Mouse (Mus musculus) forelimb bud, embryonic 11.5 days (tissue): ENCODE results near the gene Auh.
A peak's percentile ranks its signal among the peaks of the same experiment; 100 is the strongest.

Experiments
- DNase-seq: peaks from one replicate; pipeline ENCODE4 v3.0.0-alpha.2; 2012; ENCODE audit warnings: low read depth, low spot score

Auh gene

DNA sequence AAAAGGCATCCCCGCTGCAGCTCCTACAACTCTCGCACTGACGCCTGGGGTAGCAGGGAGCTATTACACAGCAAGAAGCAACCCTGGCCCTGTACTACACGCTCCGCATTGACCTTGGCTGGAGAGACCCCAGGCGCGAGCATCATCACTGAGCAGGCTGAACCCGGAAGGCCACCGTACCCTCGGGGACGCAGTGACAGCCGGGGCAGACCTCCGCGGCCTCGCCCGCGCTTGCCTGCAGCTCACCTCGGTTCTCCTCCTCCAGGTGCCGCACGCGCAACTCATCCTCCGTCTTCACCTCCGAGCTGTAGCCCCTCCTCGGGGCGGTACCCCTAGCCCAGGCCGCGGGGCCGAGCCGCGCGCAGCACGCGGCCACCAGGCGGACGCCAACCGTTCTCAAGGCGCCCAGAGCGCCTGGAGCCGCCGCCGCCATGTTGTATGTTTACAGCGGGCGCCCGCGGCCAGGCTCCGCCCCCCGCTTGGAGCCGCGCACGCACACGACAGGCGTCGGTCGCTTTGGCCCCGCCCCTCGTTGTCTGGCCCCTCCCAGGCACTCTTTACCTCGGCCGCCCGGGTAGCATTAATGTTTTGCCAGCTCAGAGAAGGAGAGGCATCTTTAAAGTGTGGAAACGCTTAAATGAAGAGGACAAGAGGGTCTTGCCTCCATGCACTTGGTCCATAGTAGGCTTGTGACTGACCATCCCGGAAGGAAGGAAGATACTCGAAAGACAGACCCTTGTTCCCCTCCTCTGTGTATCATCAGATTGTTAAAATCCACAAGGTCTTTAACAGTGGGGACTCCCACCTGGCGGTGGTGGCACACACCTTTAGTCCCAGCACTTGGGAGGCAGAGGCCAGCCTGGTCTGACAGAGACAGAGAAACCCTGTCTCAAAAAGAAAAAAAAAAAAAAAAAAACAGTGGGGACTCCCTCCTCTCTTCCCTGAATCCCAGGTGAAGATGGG lies at the start of gene Auh:
Gene Auh (minus strand): TSS at position 473 of the 963 bp plus-strand sequence.
- DNase-seq = peak; percentile 83

GRCm38 (mm10) chr13:52978321-52978981 lies 49.0 kb upstream of the Auh start:
- DNase-seq = peak; percentile 31

- no peak for DNase-seq
These were observed 48.3 kb upstream of the Auh start for GRCm38 (mm10) chr13:52977757-52978156.

DNA sequence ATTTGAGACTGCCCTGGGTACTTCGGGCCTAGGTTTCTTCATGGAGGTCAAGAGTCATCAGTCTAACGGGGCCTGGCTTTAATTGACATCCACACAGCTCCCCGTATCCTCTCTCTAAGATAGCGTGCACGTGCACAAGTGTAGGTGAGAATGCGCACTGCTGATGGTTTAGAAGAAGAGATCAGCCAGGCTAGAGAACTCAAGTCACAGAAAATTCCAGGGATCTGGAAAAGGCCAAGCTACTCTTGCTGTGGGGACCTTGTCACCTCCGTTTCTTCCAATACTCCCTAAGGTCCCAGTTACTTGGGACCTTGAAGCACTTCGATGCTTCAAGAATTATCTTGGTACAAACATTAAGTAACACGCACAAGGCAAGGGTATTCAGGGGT lies 47.7 kb upstream of the Auh start:
- no peak for DNase-seq

DNA sequence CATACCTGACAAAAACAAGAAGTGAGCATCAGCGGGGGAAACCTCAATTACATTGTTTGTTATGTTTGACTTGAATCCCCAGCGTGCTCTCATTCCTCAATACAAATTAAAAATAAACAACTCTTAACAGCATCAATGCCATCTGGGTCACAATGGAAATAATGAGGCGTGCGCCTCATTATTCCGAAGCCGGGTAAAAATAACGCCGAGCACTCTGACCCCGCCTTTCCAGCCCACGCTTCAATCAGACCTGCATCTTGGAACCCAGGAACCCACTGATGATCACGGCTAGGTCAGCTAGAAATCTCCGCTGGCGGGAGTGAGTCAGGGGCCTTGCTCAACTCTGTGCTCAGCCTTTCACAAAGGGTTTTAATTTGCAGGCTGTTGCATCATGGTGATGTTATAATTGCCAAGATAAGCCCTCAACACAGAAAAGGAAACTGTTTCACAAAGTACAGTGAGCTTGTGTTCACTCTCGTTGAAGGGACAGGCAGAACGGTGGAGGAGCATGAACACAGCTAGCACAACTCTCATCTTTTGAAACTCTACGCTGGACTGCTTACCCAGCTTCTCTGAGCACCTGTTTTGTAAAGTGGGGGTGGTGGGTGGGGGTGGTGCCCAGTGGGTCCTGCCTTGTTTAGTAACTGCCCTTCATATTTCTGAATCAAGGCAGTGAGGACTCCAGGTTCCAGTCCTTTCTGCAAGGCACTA lies 47.2 kb upstream of the Auh start:
- DNase-seq = peak; percentile 65

- peak; percentile 83 for DNase-seq
These were observed 46.6 kb upstream of the Auh start for GRCm38 (mm10) chr13:52976130-52976509.

- no peak for DNase-seq
These were observed 45.2 kb upstream of the Auh start for GRCm38 (mm10) chr13:52974676-52975075.

DNA sequence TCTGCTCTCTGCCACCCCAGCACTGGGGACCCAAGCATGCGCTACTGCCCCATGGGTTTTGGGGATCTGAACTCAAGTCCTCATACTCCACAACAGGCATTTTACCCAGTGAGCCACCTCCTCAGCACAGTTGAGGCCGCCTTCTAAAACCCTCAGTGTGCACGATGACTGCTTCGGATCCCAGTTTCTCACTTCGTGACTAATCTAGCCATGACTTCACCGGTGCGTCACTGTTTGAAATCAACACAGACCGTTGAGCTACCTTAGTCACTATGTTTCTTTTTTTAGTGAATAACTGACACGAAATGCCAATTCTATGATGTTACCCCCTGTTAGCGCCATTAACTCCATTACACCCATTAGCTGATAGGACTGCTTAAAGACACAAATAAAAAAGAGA lies 43.9 kb upstream of the Auh start:
- DNase-seq = no peak

DNA sequence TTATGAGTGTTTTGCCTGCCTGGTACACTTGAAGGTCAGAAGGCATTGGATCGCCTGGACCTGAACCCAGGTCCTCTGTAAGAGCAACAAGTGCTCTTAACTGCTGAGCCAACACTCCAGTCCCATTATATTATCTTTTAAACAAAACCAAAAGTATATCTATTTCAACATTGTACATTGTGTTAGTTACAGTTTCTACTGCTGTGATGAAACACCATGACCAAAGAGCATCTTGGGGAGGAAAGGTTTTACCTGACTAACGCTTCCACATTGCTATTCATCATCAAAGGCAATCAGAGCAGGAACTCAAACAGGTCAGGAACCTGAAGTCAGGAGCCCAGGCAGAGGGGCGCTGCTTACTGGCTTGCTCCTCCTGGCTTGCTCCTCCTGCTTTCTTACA lies 43.1 kb upstream of the Auh start:
- no peak for DNase-seq

- no peak for DNase-seq
These were observed 41.4 kb upstream of the Auh start for GRCm38 (mm10) chr13:52970876-52971275.

DNA sequence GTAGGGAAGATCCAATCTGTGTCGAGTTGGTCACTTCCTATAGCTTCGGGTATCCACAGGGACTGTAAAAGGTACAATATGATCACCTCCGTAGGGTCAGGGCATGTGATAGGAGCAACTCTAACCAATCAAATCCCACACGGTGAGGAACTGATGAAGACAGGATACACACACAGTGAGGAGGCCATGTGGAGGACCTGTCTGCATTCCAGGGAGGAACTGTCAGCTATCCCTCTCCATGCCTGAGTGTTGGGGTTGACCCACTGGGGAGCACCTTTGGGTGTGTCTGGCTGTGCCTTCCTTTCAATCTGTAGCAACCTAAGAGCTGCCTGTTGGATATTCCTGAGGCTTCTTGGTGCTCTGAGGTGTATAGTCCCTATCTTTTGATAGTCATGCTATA lies 33.4 kb upstream of the Auh start:
- DNase-seq = no peak

GRCm38 (mm10) chr13:52962361-52962760 lies 32.9 kb upstream of the Auh start:
- no peak for DNase-seq

GRCm38 (mm10) chr13:52953779-52954553 lies 24.5 kb upstream of the Auh start:
- no peak for DNase-seq

- DNase-seq = no peak
These were observed 19.7 kb upstream of the Auh start for GRCm38 (mm10) chr13:52949211-52949610.

DNA sequence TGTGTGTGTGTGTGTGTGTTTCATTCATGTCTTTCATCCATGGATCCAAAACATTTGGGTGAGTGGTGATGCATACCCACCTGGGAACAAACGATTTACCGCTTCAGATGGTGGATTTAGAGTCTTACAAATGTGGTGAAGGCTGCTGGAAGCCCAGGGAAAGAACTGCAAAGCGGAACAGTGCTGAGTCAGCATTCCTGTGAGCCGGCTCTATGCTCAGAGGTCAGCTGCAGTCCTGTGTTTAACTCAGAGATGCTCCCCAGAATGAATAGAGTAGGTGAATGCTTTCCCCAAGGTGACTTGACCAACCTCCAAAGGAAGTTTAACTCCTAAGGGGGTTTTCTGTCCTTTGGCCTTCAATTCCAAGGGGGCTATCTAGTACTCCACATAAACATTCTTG lies 18.1 kb upstream of the Auh start:
- no peak for DNase-seq

DNA sequence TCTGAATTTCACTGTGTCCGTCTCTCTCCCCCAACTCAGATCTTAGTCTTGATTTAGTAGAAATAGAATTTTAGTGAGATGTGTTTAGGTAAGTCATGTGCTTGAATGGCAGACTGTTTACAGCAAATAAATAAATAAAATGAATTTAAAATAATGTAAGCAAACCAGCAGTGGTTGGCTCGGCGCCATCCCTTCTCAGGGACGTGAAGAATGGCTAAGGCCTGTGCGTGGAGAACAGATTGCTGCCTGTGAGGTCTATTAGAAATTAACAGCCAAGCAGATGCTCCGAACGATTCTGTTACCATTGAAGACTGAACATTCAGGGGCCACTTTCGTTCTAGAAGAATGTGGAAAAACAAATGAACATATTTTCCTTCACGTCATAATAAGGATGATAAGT lies 16.3 kb upstream of the Auh start:
- no peak for DNase-seq

DNA sequence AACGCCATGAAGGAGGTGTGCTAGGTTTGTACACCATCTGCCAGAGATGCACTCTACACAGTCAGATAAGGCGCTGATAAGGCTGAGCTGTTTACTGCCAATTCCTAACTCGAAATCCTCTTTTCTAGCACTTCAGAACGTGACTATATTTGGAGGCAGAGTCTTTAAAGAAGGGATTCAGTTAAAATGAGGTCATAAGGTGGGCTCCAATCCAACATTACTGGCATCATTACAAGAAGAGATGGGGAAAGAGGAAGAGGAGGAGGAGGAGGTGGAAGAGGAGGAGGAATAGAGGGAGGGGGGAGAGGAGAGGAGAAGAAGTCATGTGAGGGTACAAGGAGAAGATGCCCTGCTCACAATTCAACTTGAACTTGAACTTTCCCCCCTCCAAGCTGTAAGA lies 14.6 kb upstream of the Auh start:
- DNase-seq = no peak

GRCm38 (mm10) chr13:52942876-52943388 lies 13.5 kb upstream of the Auh start:
- DNase-seq = no peak

- DNase-seq = no peak
These were observed 11.5 kb upstream of the Auh start for GRCm38 (mm10) chr13:52940956-52941355.

GRCm38 (mm10) chr13:52930582-52930981 lies 1.1 kb upstream of the Auh start:
- no peak for DNase-seq

DNA sequence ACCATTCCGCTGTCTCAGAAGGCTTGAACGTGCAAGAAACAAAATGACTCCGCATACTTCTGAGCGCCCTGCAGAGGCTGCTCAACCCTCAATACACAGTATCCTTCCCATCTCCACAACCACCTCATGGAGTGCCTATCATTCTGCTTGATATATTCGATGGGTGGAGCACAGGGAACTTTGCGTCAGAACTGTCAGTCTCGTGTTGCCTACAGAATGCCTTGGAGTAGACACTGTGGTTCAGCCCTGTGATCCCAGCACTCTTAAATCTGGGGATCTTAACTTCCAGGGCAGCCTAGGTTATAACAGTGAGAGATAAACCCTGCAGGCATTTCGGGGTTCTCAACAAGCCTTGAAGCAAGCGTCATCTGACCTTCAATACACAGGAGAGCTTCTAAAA lies 1.1 kb downstream of the Auh start:
- no peak for DNase-seq
